Mouse (Mus musculus) cortical plate, adult 2 months (tissue): ENCODE measurements at regions not wholly inside any gene's neighbourhood (a gene's known extent, or its start where the extent isn't known, plus 50 kb on each side); places are given as distances from the start of the nearest gene placed in this dataset.

Source experiments
- CTCF ChIP-seq: fragments of 200-500 bp; IDR thresholded peaks from 2 replicates; pipeline ENCODE4 v1.5.1; 2011; ENCODE audit warnings: mild to moderate bottlenecking, control low read depth, low read length; ENCODE audit not compliant: insufficient read depth; ENCODE audit errors: extremely low read depth
- POLR2A ChIP-seq: fragments of 200-500 bp; IDR thresholded peaks from 2 replicates; pipeline ENCODE4 v1.6.1; 2011; ENCODE audit warnings: mild to moderate bottlenecking, low read length, control low read depth; ENCODE audit not compliant: insufficient read depth; ENCODE audit errors: extremely low read depth

DNA sequence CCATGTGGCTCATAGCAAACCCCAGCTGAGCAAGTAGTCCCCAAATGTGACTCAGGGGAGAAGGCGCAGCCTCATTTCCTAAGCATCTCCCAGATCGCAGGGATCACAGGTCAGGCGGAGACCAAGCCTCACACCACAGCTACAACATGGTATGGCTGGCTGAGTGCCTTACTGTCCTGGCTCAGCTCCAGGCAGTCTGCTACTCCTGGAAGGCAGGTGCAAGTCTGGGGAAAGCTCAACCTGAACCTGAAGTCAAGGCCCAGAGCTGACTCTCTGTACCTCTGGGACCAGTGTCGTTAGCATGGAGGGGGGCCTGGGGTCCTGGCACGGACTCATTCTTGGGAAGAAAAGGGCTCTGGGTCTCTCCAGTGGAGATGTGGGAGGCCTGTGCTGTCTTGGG is 113.0 kb upstream of the A530016L24Rik start:
- TF ChIP-seq CTCF (no peak), POLR2A (no peak)
